Mouse (Mus musculus) bone marrow macrophage, adult 2 months (primary cell): ENCODE measurements around the gene Nudt6.

Experiments used
- CTCF ChIP-seq: IDR thresholded peaks from 2 replicates; pipeline ENCODE4 v1.5.1; 2012; ENCODE audit warnings: low read depth, mild to moderate bottlenecking, low read length, moderate library complexity
- POLR2A ChIP-seq: IDR thresholded peaks from 2 replicates; pipeline ENCODE4 v1.6.1; 2012; ENCODE audit warnings: mild to moderate bottlenecking, low read depth, low read length, borderline replicate concordance

DNA sequence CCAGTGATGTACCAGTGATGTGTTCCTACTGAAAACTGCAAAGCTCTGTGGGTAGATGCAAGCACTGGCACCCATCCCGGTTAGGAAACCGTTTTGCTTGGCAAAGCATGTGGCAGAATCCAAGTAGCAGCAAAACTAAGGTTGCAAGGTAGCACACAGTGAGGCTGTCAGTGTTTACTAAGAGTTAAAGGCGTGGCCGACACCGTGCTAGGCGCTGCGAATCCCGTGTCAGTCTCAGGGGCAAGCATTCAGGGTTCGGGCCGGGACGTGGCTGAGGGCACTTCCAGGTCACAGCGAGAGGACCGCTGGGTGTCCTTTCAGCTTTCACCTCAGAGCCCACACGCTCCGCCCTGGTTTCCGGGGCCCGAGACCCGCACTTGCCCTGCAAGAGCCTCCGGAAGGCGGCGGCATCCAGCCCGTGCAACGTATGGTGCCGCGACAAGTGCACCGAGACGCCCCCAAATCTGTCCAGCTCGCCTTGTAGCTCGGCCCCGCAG is 1.0 kb downstream of the Nudt6 start:
- no peak for TF ChIP-seq CTCF
- TF ChIP-seq POLR2A, result no peak
